Mouse (Mus musculus): ENCODE results near the gene Zfp148. TPM values are rescaled to one million over a fixed set of nuclear protein-coding genes. Genes with fewer than 3 reads are reported as not detected.
"Not testable (repeated sequence)": the region's sequence is repeated elsewhere in the genome, so short reads cannot be mapped to it uniquely, and the experiment has no call there.

The Zfp148 gene
- 71.1 and 71.2 TPM in 2 replicates for polyA plus RNA-seq (2016; fragmentation: Nextera tagmentation; extraction: Ambion mirVana)

DNA sequence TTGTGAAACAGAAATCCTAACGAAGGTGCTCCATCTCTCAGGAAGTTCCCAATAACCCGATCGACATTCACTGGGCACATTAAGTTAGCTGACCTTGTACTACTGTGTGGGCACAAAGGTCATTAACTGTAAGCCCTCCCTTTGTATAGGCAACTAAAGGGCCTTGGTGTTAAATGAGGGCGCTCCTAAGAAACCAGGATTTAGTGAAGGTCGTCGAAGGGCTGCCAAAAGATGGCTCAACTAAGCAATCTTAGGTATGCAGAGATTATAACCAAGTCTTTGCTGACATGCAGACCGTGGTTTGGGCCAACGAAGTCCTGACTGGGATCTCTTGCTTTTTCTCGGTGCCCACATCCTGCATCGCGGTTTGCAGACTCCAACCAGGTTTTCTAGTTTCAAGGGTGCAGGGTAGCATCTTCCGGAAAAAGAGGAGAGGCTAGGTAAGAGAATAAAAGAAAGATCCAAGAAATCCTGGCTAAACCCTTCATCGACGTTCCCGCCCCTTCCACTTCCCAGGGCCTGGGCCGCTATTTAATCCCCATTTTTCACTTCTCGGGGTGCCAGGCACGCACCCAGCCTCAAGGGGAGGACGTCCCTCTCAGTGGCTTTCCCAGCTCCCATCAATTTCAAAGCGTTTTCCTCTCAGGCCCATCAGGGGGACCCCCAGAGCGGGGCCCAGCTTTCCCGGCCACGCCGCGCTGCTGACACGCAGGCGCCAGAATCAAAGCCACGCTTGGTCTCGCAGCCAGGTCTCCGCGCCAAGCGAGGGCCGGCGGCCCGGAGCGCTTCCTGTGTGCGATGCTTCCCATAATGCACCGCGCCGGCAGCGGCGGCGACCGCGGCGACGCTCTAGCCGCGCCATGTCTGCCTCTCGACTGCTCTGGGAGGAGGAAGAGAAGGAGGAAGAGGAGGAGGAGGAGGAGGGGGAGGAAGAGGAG, at the start of gene Zfp148:
Gene Zfp148, plus strand, starts transcription at position 893 of the 938 bp plus-strand sequence.
- H3K36me3 ChIP-seq (replicated peaks); H3K9me3 ChIP-seq; H3K27me3 ChIP-seq: not testable (repeated sequence)
- Histone ChIP-seq H3K4me2 (peak within 1 kb of the TSS; percentile 91), H3K4me1 (peaks cover 26% of the 10 kb centered on the region), H3K9ac (peak within 1 kb of the TSS; percentile 99), H3K27ac (peak within 1 kb of the TSS; percentile 96), H3K4me3 (replicated peaks) (peak within 1 kb of the TSS; percentile 92)
- peak; percentile 91 for ATAC-seq (ENCODE audit: low FRiP score)
- 1% methylated on average over 50 of the region's 50 CpGs for WGBS

DNA sequence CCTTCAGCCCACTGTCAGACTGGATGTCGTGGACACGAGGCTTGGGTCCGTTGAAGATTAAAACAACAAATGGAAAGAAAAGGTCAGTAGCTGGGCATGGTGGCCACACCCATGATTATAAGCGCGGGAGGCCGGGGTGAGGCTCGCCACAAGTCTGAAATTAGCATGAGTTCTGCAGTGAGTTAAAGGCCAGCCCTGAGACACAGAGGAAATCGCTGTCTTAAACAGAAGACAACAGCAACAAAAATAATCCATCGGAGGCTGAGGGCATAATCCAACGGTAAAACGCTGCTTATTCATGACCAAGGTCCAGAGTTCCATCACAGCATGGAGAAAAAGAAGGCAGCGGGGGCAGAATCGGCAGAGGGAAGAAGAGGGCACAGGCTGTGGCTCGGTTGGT, 47.6 kb upstream of the Zfp148 start:
- Histone ChIP-seq H3K9me3 (no peaks in the 10 kb centered on the region), H3K36me3 (replicated peaks) (no peaks in the 10 kb centered on the region), H3K27ac (no peak overlapping the region), H3K4me3 (replicated peaks) (no peak overlapping the region), H3K9ac (no peak overlapping the region), H3K4me2 (no peak overlapping the region), H3K4me1 (no peaks in the 10 kb centered on the region), H3K27me3 (no peaks in the 10 kb centered on the region)
- WGBS, result 86% methylated on average over 14 of the region's 14 CpGs
- no peak for ATAC-seq (ENCODE audit: low FRiP score)

GRCm38 (mm10) chr16:33337177-33337576, 43.5 kb upstream of the Zfp148 start:
- 0 out of 2 replicates have a peak overlapping the region, but pooled peaks have one; percentile 19 for H3K27ac ChIP-seq
- no peaks in the 10 kb centered on the region for H3K27me3 ChIP-seq
- 22% methylated on average over 8 of the region's 8 CpGs for WGBS
- ATAC-seq (ENCODE audit: low FRiP score), result 0 out of 2 replicates have a peak, but pooled peaks have one; percentile 36
- H3K4me3 ChIP-seq (replicated peaks), result no peak overlapping the region
- H3K4me1 ChIP-seq, result no peaks in the 10 kb centered on the region
- H3K9ac ChIP-seq, result no peak overlapping the region
- no peaks in the 10 kb centered on the region for H3K36me3 ChIP-seq (replicated peaks)
- H3K4me2 ChIP-seq, result no peak overlapping the region
- no peaks in the 10 kb centered on the region for H3K9me3 ChIP-seq

GRCm38 (mm10) chr16:33337681-33338080, 43.0 kb upstream of the Zfp148 start:
- ATAC-seq (ENCODE audit: low FRiP score), result no peak

GRCm38 (mm10) chr16:33338492-33338891, 42.1 kb upstream of the Zfp148 start:
- no peak overlapping the region for H3K4me2 ChIP-seq
- no peak for ATAC-seq (ENCODE audit: low FRiP score)
- H3K9me3 ChIP-seq, result no peaks in the 10 kb centered on the region
- no peaks in the 10 kb centered on the region for H3K27me3 ChIP-seq
- no peak overlapping the region for H3K27ac ChIP-seq
- no peak overlapping the region for H3K4me3 ChIP-seq (replicated peaks)
- H3K9ac ChIP-seq, result no peak overlapping the region
- 79% methylated on average over 4 of the region's 4 CpGs for WGBS
- no peaks in the 10 kb centered on the region for H3K4me1 ChIP-seq
- H3K36me3 ChIP-seq (replicated peaks), result no peaks in the 10 kb centered on the region

More at GRCm38 (mm10) chr16:33337681-33338080, 43.0 kb upstream of the Zfp148 start:
- no peaks in the 10 kb centered on the region for H3K4me1 ChIP-seq
- H3K9ac ChIP-seq, result no peak overlapping the region
- 89% methylated on average over 10 of the region's 10 CpGs for WGBS
- no peaks in the 10 kb centered on the region for H3K9me3 ChIP-seq
- H3K27me3 ChIP-seq, result no peaks in the 10 kb centered on the region
- H3K36me3 ChIP-seq (replicated peaks), result no peaks in the 10 kb centered on the region
- no peak overlapping the region for H3K4me3 ChIP-seq (replicated peaks)
- H3K4me2 ChIP-seq, result no peak overlapping the region
- no peak overlapping the region for H3K27ac ChIP-seq

DNA sequence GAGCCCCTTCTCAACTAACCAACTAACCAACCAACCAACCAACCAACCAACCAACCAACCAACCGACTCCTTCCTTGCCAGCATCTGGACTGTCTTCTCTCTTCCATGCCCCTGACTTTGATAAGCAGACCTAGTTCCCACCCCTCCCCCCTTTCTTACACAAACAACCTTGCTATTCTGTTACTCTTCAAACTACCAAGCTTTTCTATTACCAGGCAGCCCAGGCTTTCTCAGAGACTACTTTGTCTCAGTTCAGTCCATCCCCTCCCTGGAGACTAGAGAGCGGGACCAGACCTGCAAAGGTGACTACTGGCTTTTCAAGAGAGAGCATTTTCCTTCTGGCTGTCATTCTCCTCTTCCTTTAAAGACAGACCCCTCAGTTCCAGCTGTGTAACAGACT, 41.2 kb upstream of the Zfp148 start:
- H3K36me3 ChIP-seq (replicated peaks), result no peaks in the 10 kb centered on the region
- H3K9ac ChIP-seq, result no peak overlapping the region
- H3K4me1 ChIP-seq, result peaks cover 7% of the 10 kb centered on the region
- no peak overlapping the region for H3K4me3 ChIP-seq (replicated peaks)
- no peak for ATAC-seq (ENCODE audit: low FRiP score)
- no peak overlapping the region for H3K4me2 ChIP-seq
- H3K27me3 ChIP-seq, result no peaks in the 10 kb centered on the region
- no peaks in the 10 kb centered on the region for H3K9me3 ChIP-seq
- WGBS, result 95% methylated on average over 2 of the region's 2 CpGs
- H3K27ac ChIP-seq, result no peak overlapping the region

GRCm38 (mm10) chr16:33342356-33342755, 38.3 kb upstream of the Zfp148 start:
- H3K4me2 ChIP-seq, result no peak overlapping the region
- H3K4me1 ChIP-seq, result peaks cover 14% of the 10 kb centered on the region
- no peak overlapping the region for H3K27ac ChIP-seq
- H3K36me3 ChIP-seq (replicated peaks), result no peaks in the 10 kb centered on the region
- no peak overlapping the region for H3K9ac ChIP-seq
- 30% methylated on average over 1 of the region's 1 CpGs for WGBS
- no peaks in the 10 kb centered on the region for H3K9me3 ChIP-seq
- ATAC-seq (ENCODE audit: low FRiP score), result no peak
- no peak overlapping the region for H3K4me3 ChIP-seq (replicated peaks)
- no peaks in the 10 kb centered on the region for H3K27me3 ChIP-seq

- Histone ChIP-seq H3K4me2 (no peak overlapping the region), H3K4me1 (peaks cover 14% of the 10 kb centered on the region), H3K27ac (no peak overlapping the region), H3K9me3 (no peaks in the 10 kb centered on the region), H3K9ac (no peak overlapping the region), H3K36me3 (replicated peaks) (no peaks in the 10 kb centered on the region), H3K27me3 (no peaks in the 10 kb centered on the region), H3K4me3 (replicated peaks) (no peak overlapping the region)
- ATAC-seq (ENCODE audit: low FRiP score), result no peak
- 66% methylated on average over 5 of the region's 5 CpGs for WGBS
Observed at GRCm38 (mm10) chr16:33343106-33343505, 37.5 kb upstream of the Zfp148 start.

DNA sequence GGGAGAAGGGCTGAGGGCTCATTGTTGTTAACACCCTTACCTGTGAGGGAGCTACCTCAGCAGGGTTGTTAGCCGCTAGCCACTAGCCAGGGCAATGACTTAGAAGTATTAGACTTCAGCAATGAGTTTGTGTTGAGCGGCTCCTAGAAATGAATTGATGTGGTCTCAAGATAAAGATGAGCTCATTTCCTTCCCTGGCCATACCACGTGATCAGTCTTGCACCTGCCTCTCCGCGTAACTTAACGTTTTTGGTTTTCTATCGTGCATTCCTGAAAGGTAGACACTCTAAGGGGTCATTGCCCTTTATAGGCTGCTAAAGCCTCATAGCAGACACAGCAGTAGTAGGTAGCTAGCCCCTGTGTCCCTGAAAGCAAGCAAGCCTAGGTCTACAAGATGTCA, 37.0 kb upstream of the Zfp148 start:
- H3K4me1 ChIP-seq, result peaks cover 14% of the 10 kb centered on the region
- no peak overlapping the region for H3K9ac ChIP-seq
- no peaks in the 10 kb centered on the region for H3K27me3 ChIP-seq
- WGBS, result 94% methylated on average over 7 of the region's 7 CpGs
- H3K4me2 ChIP-seq, result no peak overlapping the region
- H3K4me3 ChIP-seq (replicated peaks), result no peak overlapping the region
- no peaks in the 10 kb centered on the region for H3K9me3 ChIP-seq
- no peak overlapping the region for H3K27ac ChIP-seq
- H3K36me3 ChIP-seq (replicated peaks), result no peaks in the 10 kb centered on the region
- ATAC-seq (ENCODE audit: low FRiP score), result no peak

- 0 out of 2 replicates have a peak overlapping the region, but pooled peaks have one; percentile 36 for H3K27ac ChIP-seq
- no peak for ATAC-seq (ENCODE audit: low FRiP score)
Observed at GRCm38 (mm10) chr16:33344379-33344778, 36.3 kb upstream of the Zfp148 start.

DNA sequence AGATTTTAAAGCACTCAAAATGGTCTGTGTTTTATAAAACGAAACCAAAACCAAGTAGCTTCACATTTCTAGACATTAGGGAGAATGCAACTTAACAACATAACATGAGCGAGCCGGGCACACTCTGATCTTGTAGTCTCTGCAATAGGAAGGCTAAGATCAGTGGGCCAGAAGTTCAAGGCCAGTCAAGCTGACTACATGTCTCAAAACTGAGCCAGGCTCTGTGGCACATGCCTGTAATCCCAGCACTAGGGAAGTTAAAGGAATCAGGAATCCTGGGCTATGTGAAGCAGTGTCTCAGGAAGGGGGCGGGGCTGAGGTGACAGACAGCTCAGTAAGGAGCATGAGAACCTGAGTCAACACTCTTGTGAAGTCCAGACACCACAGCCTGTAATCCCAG, 35.8 kb upstream of the Zfp148 start:
- H3K4me2 ChIP-seq, result no peak overlapping the region
- no peak overlapping the region for H3K9ac ChIP-seq
- no peaks in the 10 kb centered on the region for H3K9me3 ChIP-seq
- no peak overlapping the region for H3K27ac ChIP-seq
- WGBS, result 87% methylated on average over 4 of the region's 4 CpGs
- no peaks in the 10 kb centered on the region for H3K36me3 ChIP-seq (replicated peaks)
- H3K4me1 ChIP-seq, result peaks cover 14% of the 10 kb centered on the region
- no peaks in the 10 kb centered on the region for H3K27me3 ChIP-seq
- ATAC-seq (ENCODE audit: low FRiP score), result no peak
- H3K4me3 ChIP-seq (replicated peaks), result no peak overlapping the region

More at GRCm38 (mm10) chr16:33344379-33344778, 36.3 kb upstream of the Zfp148 start:
- Histone ChIP-seq H3K36me3 (replicated peaks) (no peaks in the 10 kb centered on the region), H3K9me3 (no peaks in the 10 kb centered on the region), H3K27me3 (no peaks in the 10 kb centered on the region), H3K4me1 (peaks cover 14% of the 10 kb centered on the region), H3K9ac (no peak overlapping the region), H3K4me2 (no peak overlapping the region), H3K4me3 (replicated peaks) (no peak overlapping the region)
- 56% methylated on average over 9 of the region's 9 CpGs for WGBS

DNA sequence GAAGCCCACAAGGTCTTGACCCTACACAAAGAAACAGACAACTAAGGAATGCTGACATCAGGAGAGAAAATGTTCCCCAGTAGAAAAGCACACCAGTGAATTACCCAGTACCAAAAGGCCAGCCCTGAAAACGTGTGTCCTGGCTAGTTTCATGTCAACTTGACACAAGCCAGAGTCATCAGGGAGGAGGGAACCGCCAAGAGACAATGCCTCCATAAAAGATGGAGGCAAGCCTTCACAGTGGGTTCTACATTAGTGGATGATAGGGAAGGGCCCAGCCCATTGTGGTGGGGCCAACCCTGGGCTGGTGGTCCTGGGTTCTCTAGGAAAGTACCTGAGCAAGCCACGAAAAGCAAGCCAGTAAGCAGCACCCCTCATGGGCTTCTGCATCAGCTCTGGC, 34.3 kb upstream of the Zfp148 start:
- no peak for ATAC-seq (ENCODE audit: low FRiP score)
- Histone ChIP-seq H3K4me2 (no peak overlapping the region), H3K27me3 (no peaks in the 10 kb centered on the region), H3K4me1 (peaks cover 14% of the 10 kb centered on the region), H3K27ac (no peak overlapping the region), H3K9ac (no peak overlapping the region), H3K36me3 (replicated peaks) (no peaks in the 10 kb centered on the region), H3K4me3 (replicated peaks) (no peak overlapping the region), H3K9me3 (no peaks in the 10 kb centered on the region)
- WGBS, result 67% methylated on average over 3 of the region's 3 CpGs

- Histone ChIP-seq H3K4me2 (no peak overlapping the region), H3K27me3 (no peaks in the 10 kb centered on the region), H3K9me3 (no peaks in the 10 kb centered on the region), H3K27ac (no peak overlapping the region), H3K36me3 (replicated peaks) (no peaks in the 10 kb centered on the region), H3K4me3 (replicated peaks) (no peak overlapping the region), H3K9ac (no peak overlapping the region), H3K4me1 (peaks cover 14% of the 10 kb centered on the region)
- WGBS, result 81% methylated on average over 5 of the region's 5 CpGs
- ATAC-seq (ENCODE audit: low FRiP score), result no peak
Observed at GRCm38 (mm10) chr16:33347134-33347533, 33.5 kb upstream of the Zfp148 start.

Data from forebrain, embryonic 12.5 days (tissue).